Mouse (Mus musculus): ENCODE data around the gene 4930518I15Rik. TPM values are rescaled to one million over a fixed set of nuclear protein-coding genes. Genes with fewer than 3 reads are reported as not detected.

Gene 4930518I15Rik
- polyA plus RNA-seq, 1 experiment = 3.3 TPM

GRCm38 (mm10) chr2:156844715-156845114, 13.0 kb downstream of the 4930518I15Rik start:
- Histone ChIP-seq H3K4me3 (ENCODE audit: low read depth, low read length) (peak overlapping the region; percentile 1; the same call in 1 of the 2 replicates), H3K27me3 (ENCODE audit: control insufficient read depth, insufficient read depth, low read length, poor library complexity, severe bottlenecking) (no peaks in the 10 kb centered on the region), H3K9ac (ENCODE audit: low read depth, poor library complexity, severe bottlenecking) (peak overlapping the region; percentile 24), H3K27ac (ENCODE audit: insufficient read depth, low read length) (peak overlapping the region; percentile 30), H3K9me3 (replicated peaks; ENCODE audit: control insufficient read depth, insufficient read depth, low read length, poor library complexity, severe bottlenecking) (no peaks in the 10 kb centered on the region), H3K4me1 (ENCODE audit: control insufficient read depth, insufficient read depth, low read length) (peaks cover 8% of the 10 kb centered on the region), H3K36me3 (ENCODE audit: control insufficient read depth, insufficient read depth, low read length, poor library complexity, severe bottlenecking) (peaks cover 10% of the 10 kb centered on the region)
- TF ChIP-seq CTCF (IDR thresholded peaks at IDR 0.05; ENCODE audit: low read depth, low read length) (no peak), POLR2A (IDR thresholded peaks at IDR 0.05; ENCODE audit: insufficient read depth, low read length) (no peak)

- Histone ChIP-seq H3K4me1 (ENCODE audit: control insufficient read depth, insufficient read depth, low read length) (peaks cover 8% of the 10 kb centered on the region), H3K27ac (ENCODE audit: insufficient read depth, low read length) (no peak overlapping the region; the same call in 1 of the 2 replicates), H3K27me3 (ENCODE audit: control insufficient read depth, insufficient read depth, low read length, poor library complexity, severe bottlenecking) (no peaks in the 10 kb centered on the region), H3K4me3 (ENCODE audit: low read depth, low read length) (peak overlapping the region; percentile 15), H3K9me3 (replicated peaks; ENCODE audit: control insufficient read depth, insufficient read depth, low read length, poor library complexity, severe bottlenecking) (no peaks in the 10 kb centered on the region), H3K36me3 (ENCODE audit: control insufficient read depth, insufficient read depth, low read length, poor library complexity, severe bottlenecking) (peaks cover 5% of the 10 kb centered on the region), H3K9ac (ENCODE audit: low read depth, poor library complexity, severe bottlenecking) (peak overlapping the region; percentile 7; the same call in 1 of the 2 replicates)
- TF ChIP-seq POLR2A (IDR thresholded peaks at IDR 0.05; ENCODE audit: insufficient read depth, low read length) (no peak), CTCF (IDR thresholded peaks at IDR 0.05; ENCODE audit: low read depth, low read length) (no peak), EP300 (IDR thresholded peaks at IDR 0.05; ENCODE audit: insufficient read depth, low read depth, low read length) (no peak)
Measured at GRCm38 (mm10) chr2:156843331-156843730, 14.4 kb downstream of the 4930518I15Rik start.

- peak overlapping the region; percentile 69 for H3K4me3 ChIP-seq (ENCODE audit: low read depth, low read length)
- H3K4me1 ChIP-seq (ENCODE audit: control insufficient read depth, insufficient read depth, low read length) = peaks cover 4% of the 10 kb centered on the region
- H3K27ac ChIP-seq (ENCODE audit: insufficient read depth, low read length) = peak overlapping the region; percentile 93
- no peak for TF ChIP-seq EP300 (IDR thresholded peaks at IDR 0.05; ENCODE audit: insufficient read depth, low read depth, low read length)
- TF ChIP-seq POLR2A (IDR thresholded peaks at IDR 0.05; ENCODE audit: insufficient read depth, low read length) = no peak
- no peak for TF ChIP-seq CTCF (IDR thresholded peaks at IDR 0.05; ENCODE audit: low read depth, low read length)
- peak overlapping the region; percentile 90 for H3K9ac ChIP-seq (ENCODE audit: low read depth, poor library complexity, severe bottlenecking)
- H3K36me3 ChIP-seq (ENCODE audit: control insufficient read depth, insufficient read depth, low read length, poor library complexity, severe bottlenecking) = peaks cover 6% of the 10 kb centered on the region
- no peaks in the 10 kb centered on the region for H3K27me3 ChIP-seq (ENCODE audit: control insufficient read depth, insufficient read depth, low read length, poor library complexity, severe bottlenecking)
- H3K9me3 ChIP-seq (replicated peaks; ENCODE audit: control insufficient read depth, insufficient read depth, low read length, poor library complexity, severe bottlenecking) = no peaks in the 10 kb centered on the region
Measured at GRCm38 (mm10) chr2:156842711-156843110, 15.0 kb downstream of the 4930518I15Rik start.

- Histone ChIP-seq H3K27ac (ENCODE audit: insufficient read depth, low read length) (peak overlapping the region; percentile 93), H3K27me3 (ENCODE audit: control insufficient read depth, insufficient read depth, low read length, poor library complexity, severe bottlenecking) (no peaks in the 10 kb centered on the region), H3K36me3 (ENCODE audit: control insufficient read depth, insufficient read depth, low read length, poor library complexity, severe bottlenecking) (peaks cover 6% of the 10 kb centered on the region), H3K4me3 (ENCODE audit: low read depth, low read length) (peak overlapping the region; percentile 69), H3K4me1 (ENCODE audit: control insufficient read depth, insufficient read depth, low read length) (peaks cover 4% of the 10 kb centered on the region), H3K9me3 (replicated peaks; ENCODE audit: control insufficient read depth, insufficient read depth, low read length, poor library complexity, severe bottlenecking) (no peaks in the 10 kb centered on the region), H3K9ac (ENCODE audit: low read depth, poor library complexity, severe bottlenecking) (peak overlapping the region; percentile 90)
- TF ChIP-seq CTCF (IDR thresholded peaks at IDR 0.05; ENCODE audit: low read depth, low read length) (no peak), EP300 (IDR thresholded peaks at IDR 0.05; ENCODE audit: insufficient read depth, low read depth, low read length) (0 out of 2 replicates have a peak, but pooled peaks have one; percentile 7)
Measured at GRCm38 (mm10) chr2:156841841-156842706, 15.7 kb downstream of the 4930518I15Rik start.

- no peak for TF ChIP-seq EP300 (IDR thresholded peaks at IDR 0.05; ENCODE audit: insufficient read depth, low read depth, low read length)
- TF ChIP-seq CTCF (IDR thresholded peaks at IDR 0.05; ENCODE audit: low read depth, low read length) = no peak
- TF ChIP-seq POLR2A (IDR thresholded peaks at IDR 0.05; ENCODE audit: insufficient read depth, low read length) = no peak
- Histone ChIP-seq H3K27me3 (ENCODE audit: control insufficient read depth, insufficient read depth, low read length, poor library complexity, severe bottlenecking) (no peaks in the 10 kb centered on the region), H3K4me3 (ENCODE audit: low read depth, low read length) (peak overlapping the region; percentile 69), H3K4me1 (ENCODE audit: control insufficient read depth, insufficient read depth, low read length) (peaks cover 4% of the 10 kb centered on the region), H3K36me3 (ENCODE audit: control insufficient read depth, insufficient read depth, low read length, poor library complexity, severe bottlenecking) (peaks cover 13% of the 10 kb centered on the region), H3K9ac (ENCODE audit: low read depth, poor library complexity, severe bottlenecking) (peak overlapping the region; percentile 90), H3K9me3 (replicated peaks; ENCODE audit: control insufficient read depth, insufficient read depth, low read length, poor library complexity, severe bottlenecking) (no peaks in the 10 kb centered on the region), H3K27ac (ENCODE audit: insufficient read depth, low read length) (peak overlapping the region; percentile 93)
Measured at GRCm38 (mm10) chr2:156841028-156841840, 16.5 kb downstream of the 4930518I15Rik start.

Data from ES-Bruce4 (cell line).